Mouse (Mus musculus): ENCODE data around the gene Eif4a1. TPM values are rescaled to one million over a fixed set of nuclear protein-coding genes. Genes with fewer than 3 reads are reported as not detected.

Eif4a1 gene
- total and polyA plus RNA-seq, 3 experiments = 1,622 to 2,161 (median 1,728) TPM

DNA sequence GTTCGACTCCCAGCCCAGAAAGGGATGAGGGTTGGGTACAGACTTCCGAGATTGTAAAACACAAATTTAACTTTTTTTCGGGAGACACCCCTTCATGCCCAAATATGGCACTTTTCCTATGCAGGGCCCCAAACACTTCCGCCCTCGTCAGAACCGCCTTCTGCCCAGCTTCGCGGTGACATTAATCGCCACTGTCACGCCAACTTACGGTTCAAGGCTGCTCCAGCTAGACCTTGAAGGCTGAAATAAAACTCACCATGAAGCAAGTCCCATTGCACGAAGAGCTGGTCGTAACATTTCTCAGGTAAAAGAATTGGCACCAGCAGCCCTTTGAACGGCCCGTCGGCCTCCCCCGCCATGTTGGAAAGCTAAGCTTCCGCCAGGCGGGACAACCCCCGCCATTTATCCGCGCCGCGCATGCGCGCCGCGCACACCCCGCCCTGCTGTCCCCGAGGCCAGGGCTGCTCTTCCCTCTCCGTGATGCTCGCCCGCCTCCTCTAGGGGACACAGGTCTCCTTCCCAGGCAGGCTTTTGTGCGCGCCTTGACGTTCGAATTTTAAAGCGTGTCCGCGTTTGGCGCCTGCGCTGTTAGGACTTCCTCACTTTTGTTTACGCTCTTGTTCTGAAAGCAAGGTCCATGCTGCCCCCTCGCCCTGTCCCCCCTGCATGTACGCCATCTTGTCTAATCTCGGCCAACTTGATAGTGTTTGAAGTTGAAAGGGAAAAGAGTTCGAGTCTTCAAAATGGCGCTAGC lies 9.8 kb downstream of the Eif4a1 start, which contains the start of gene Mpdu1 (continued):
- TF ChIP-seq MEF2A (IDR thresholded peaks at IDR 0.05; ENCODE audit: borderline replicate concordance, low read depth, low read length) = peak; percentile 74; the same call in 1 of the 2 replicates
- TF ChIP-seq MYC (IDR thresholded peaks at IDR 0.05; ENCODE audit: low read depth, low read length) = peak; percentile 94
- peak; percentile 94 for TF ChIP-seq NRF1 (IDR thresholded peaks at IDR 0.05; ENCODE audit: low read depth, low read length)
- peak; percentile 91 for TF ChIP-seq KAT2A (IDR thresholded peaks at IDR 0.05; ENCODE audit: insufficient replicate concordance, low read length)
- TF ChIP-seq E2F4 (IDR thresholded peaks at IDR 0.05; ENCODE audit: insufficient replicate concordance, low read depth, low read length) = no peak; the same call in none of the 2 replicates
- TF ChIP-seq ETS1 (conservative IDR thresholded peaks at IDR 0.05; ENCODE audit: low read depth, low read length) = peak; percentile 54; the same call in 1 of the 2 replicates
- no peak for TF ChIP-seq SMC3 (IDR thresholded peaks at IDR 0.05; ENCODE audit: low read depth, low read length)
- TF ChIP-seq MAFK (IDR thresholded peaks at IDR 0.05; ENCODE audit: insufficient replicate concordance, low read length) = no peak
- peak; percentile 91 for TF ChIP-seq POLR2AphosphoS2 (IDR thresholded peaks at IDR 0.05; ENCODE audit: low read depth, low read length)
- 0 out of 2 replicates have a peak, but pooled peaks have one; percentile 42 for TF ChIP-seq UBTF (IDR thresholded peaks at IDR 0.05; ENCODE audit: low read depth, low read length)

DNA sequence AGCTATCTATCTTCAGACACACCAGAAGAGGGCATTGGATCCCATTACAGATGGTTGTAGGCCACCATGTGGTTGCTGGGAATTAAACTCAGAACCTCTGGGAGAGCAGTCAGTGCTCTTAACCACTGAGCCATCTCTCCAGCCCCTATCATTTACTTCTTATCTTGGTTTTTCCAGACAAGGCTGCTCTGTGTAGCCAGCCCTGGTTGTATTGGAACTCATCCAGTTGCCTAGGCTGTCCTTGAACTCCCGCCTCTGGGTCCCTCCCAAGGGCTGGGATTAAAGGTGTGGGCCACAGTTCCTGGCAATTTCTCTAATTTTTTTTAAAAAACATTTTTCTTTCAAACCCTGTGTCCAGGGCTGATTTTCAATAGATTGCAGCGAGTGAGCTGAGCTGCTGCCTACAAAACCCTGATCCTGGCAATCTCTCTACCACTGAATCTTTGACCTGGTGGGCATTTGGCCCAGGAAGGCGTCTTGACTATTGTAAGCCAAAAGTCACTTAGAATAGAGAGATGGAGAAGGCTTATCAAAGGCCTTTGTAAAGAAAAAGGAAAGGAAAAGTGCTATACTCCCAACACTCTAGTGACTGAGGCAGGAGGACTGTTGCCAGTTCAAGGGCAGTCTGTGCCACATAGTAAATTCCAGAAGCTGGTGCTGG lies 10.9 kb downstream of the Eif4a1 start:
- H3K4me3 ChIP-seq (replicated peaks in 1 of 3; ENCODE audit: low read depth in 2 of 3, low read length in 2 of 3, poor library complexity in 1 of 3) = peak overlapping the region; percentile 48 to 70 (median 66)
- dilution Hi-C loops (cut with MboI; ENCODE audit: extremely low pct_ligation_motif_present, extremely low pct_unique_long_range_greater_than_20kb, low sequenced_read_pairs) = no loop called here
- peaks cover 36 to 56% of the 10 kb centered on the region in 2 experiments for H3K36me3 ChIP-seq (replicated peaks in 1 of 2; ENCODE audit: control insufficient read depth in 1 of 2, insufficient read depth in 1 of 2, low read length in 1 of 2)

DNA sequence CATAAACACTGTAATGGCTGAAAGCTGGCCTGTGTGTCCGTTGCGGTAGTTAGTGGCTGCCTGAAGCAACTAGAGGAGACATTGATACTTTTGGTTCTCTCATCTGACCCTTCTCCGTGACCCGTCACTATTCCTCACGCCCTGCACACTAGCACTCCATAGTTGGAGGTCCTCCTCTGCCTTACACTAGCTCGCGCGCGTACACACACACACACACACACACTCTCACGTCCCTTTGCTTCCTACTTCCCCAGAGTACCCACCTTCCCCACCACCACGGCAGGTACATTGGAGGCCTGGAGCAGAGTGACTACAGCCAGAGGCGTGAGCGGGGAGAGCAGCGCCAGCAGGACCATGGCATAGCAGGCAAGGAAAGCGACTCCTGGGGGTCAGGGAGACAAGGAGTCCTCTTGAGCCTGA lies 14.8 kb downstream of the Eif4a1 start:
- H3K79me2 ChIP-seq (replicated peaks; ENCODE audit: control insufficient read depth, extremely low read depth, insufficient read depth, poor library complexity, severe bottlenecking) = peaks cover 21% of the 10 kb centered on the region
- peaks cover 53 to 69% of the 10 kb centered on the region in 2 experiments for H3K36me3 ChIP-seq (replicated peaks in 1 of 2; ENCODE audit: control insufficient read depth in 1 of 2, insufficient read depth in 1 of 2, low read length in 1 of 2)
- peaks cover 0 to 78% of the 10 kb centered on the region in 2 experiments; a peak in 2 of 4 replicates for H3K4me1 ChIP-seq (ENCODE audit: control insufficient read depth in 1 of 2, insufficient read depth in 2 of 2)
- no peak overlapping the region for H3K4me2 ChIP-seq (ENCODE audit: insufficient read depth, low read depth, poor library complexity, severe bottlenecking)
- dilution Hi-C loops (cut with MboI; ENCODE audit: extremely low pct_ligation_motif_present, extremely low pct_unique_long_range_greater_than_20kb, low sequenced_read_pairs) (no loop called here), in situ Hi-C loops (cut with MboI; ENCODE audit: low pct_ligation_motif_present, low pct_unique_long_range_greater_than_20kb, low sequenced_read_pairs) (no loop called here)
- no peaks in the 10 kb centered on the region for H3K9me3 ChIP-seq (replicated peaks; ENCODE audit: low read length)
- DNase-seq (ENCODE audit: extremely low read depth) = no peak
- H3K27me3 ChIP-seq (replicated peaks) = no peaks in the 10 kb centered on the region
- H3K27ac ChIP-seq (ENCODE audit: insufficient read depth, low read depth) = no peak overlapping the region
- TF ChIP-seq GABPA (IDR thresholded peaks at IDR 0.05; ENCODE audit: insufficient replicate concordance, low read depth, low read length) = no peak
- TF ChIP-seq SIN3A (IDR thresholded peaks at IDR 0.05; ENCODE audit: low read length) = no peak
- TF ChIP-seq ZKSCAN1 (IDR thresholded peaks at IDR 0.05; ENCODE audit: borderline replicate concordance, low read depth, low read length) = no peak
- TF ChIP-seq CHD2 (IDR thresholded peaks at IDR 0.05; ENCODE audit: low read length) = no peak
- no peak for TF ChIP-seq RAD21 (IDR thresholded peaks at IDR 0.05; ENCODE audit: low read depth, low read length)
- TF ChIP-seq POLR2A (IDR thresholded peaks at IDR 0.05; ENCODE audit: low read depth, low read length) = no peak
- TF ChIP-seq MAFK (IDR thresholded peaks at IDR 0.05; ENCODE audit: insufficient replicate concordance, low read length) = no peak
- no peak for TF ChIP-seq ZC3H11A (IDR thresholded peaks at IDR 0.05; ENCODE audit: low read depth, low read length)
- no peak for TF ChIP-seq USF1 (IDR thresholded peaks at IDR 0.05; ENCODE audit: low read depth, low read length)
- TF ChIP-seq PAX5 (IDR thresholded peaks at IDR 0.05; ENCODE audit: low read length) = no peak
- TF ChIP-seq EP300 (IDR thresholded peaks at IDR 0.05; ENCODE audit: low read length) = no peak
- no peak for TF ChIP-seq RCOR1 (conservative IDR thresholded peaks at IDR 0.05; ENCODE audit: low read depth, low read length)
- TF ChIP-seq MAX (IDR thresholded peaks at IDR 0.05; ENCODE audit: low read length) = no peak
- no peak for TF ChIP-seq E2F4 (IDR thresholded peaks at IDR 0.05; ENCODE audit: insufficient replicate concordance, low read depth, low read length)
- no peak for TF ChIP-seq ZNF384 (IDR thresholded peaks at IDR 0.05; ENCODE audit: low read depth, low read length)
- no peak for TF ChIP-seq MAZ (IDR thresholded peaks at IDR 0.05; ENCODE audit: low read depth, low read length)
- no peak overlapping the region for H3K9ac ChIP-seq (ENCODE audit: insufficient read depth, low read depth)
- no peak overlapping the region for H3K4me3 ChIP-seq (replicated peaks in 1 of 3; ENCODE audit: low read depth in 2 of 3, low read length in 2 of 3, poor library complexity in 1 of 3)

More for the DNA sequence above, 10.9 kb downstream of the Eif4a1 start:
- H3K27ac ChIP-seq (ENCODE audit: insufficient read depth, low read depth) = no peak overlapping the region
- H3K4me2 ChIP-seq (ENCODE audit: insufficient read depth, low read depth, poor library complexity, severe bottlenecking) = peak overlapping the region; percentile 52
- in situ Hi-C loops (cut with MboI; ENCODE audit: low pct_ligation_motif_present, low pct_unique_long_range_greater_than_20kb, low sequenced_read_pairs) = no loop called here
- no peaks in the 10 kb centered on the region for H3K27me3 ChIP-seq (replicated peaks)
- peaks cover 14 to 71% of the 10 kb centered on the region in 2 experiments for H3K4me1 ChIP-seq (ENCODE audit: control insufficient read depth in 1 of 2, insufficient read depth in 2 of 2)
- H3K79me2 ChIP-seq (replicated peaks; ENCODE audit: control insufficient read depth, extremely low read depth, insufficient read depth, poor library complexity, severe bottlenecking) = peaks cover 27% of the 10 kb centered on the region
- peak overlapping the region; percentile 97 for H3K9ac ChIP-seq (ENCODE audit: insufficient read depth, low read depth)
- no peak for DNase-seq (ENCODE audit: extremely low read depth)
- H3K9me3 ChIP-seq (replicated peaks; ENCODE audit: low read length) = no peaks in the 10 kb centered on the region
- no peak for TF ChIP-seq ZKSCAN1 (IDR thresholded peaks at IDR 0.05; ENCODE audit: borderline replicate concordance, low read depth, low read length)
- peak in 1 of 2 experiments; percentile 27; a peak in 1 of 4 replicates for TF ChIP-seq CTCF (conservative IDR thresholded peaks at IDR 0.05 in 1 of 2, IDR thresholded peaks at IDR 0.05 in 1 of 2; ENCODE audit: low read depth in 2 of 2, low read length in 2 of 2)

All from CH12.LX (cell line).